13 mouse cellular contexts compared by ENCODE assay signal in genomic region chr9:55083154-55083913, GRCm38 (mm10). TPM values are rescaled to one million over a fixed set of nuclear protein-coding genes. Genes with fewer than 3 reads are reported as not detected.
A peak's percentile ranks its signal among the peaks of the same experiment; 100 is the strongest.
DNase-seq lines count a peak whose midpoint lies in the region; ATAC-seq and TF ChIP-seq lines count a peak whose summit lies in the region.
"Had no signal": no experiment of that assay in that cellular context is flagged by ENCODE, and none has a peak within 500 bp of the region (broad histone marks: within the 10 kb centered on the region; RNA-seq: fewer than 3 reads in every experiment).

No protein-coding gene starts in this region.

- no peaks in the 10 kb centered on the region for H3K9me3 ChIP-seq in embryonic facial prominence, embryonic 11.5 days (replicated peaks; ENCODE audit: control insufficient read depth, low read length)
- H3K9me3 ChIP-seq in hindbrain, embryonic 14.5 days (ENCODE audit: control insufficient read depth, low read length) = no peaks in the 10 kb centered on the region
- H3K9me3 ChIP-seq in neural tube, embryonic 11.5 days (ENCODE audit: control insufficient read depth, low read length) = no peaks in the 10 kb centered on the region
- H3K9me3 ChIP-seq: lung, embryonic 15.5 days had no signal

- WGBS in embryonic facial prominence, embryonic 11.5 days = 13% methylated on average over 7 of the region's 7 CpGs
- 13% methylated on average over 7 of the region's 7 CpGs for WGBS in hindbrain, embryonic 14.5 days
- 5% methylated on average over 7 of the region's 7 CpGs for WGBS in neural tube, embryonic 11.5 days

- no peaks in the 10 kb centered on the region for H3K27me3 ChIP-seq in embryonic facial prominence, embryonic 11.5 days (ENCODE audit: control insufficient read depth, insufficient read depth, low read length)
- H3K27me3 ChIP-seq in hindbrain, embryonic 14.5 days (ENCODE audit: control insufficient read depth, insufficient read depth, low read length) = no peaks in the 10 kb centered on the region
- no peaks in the 10 kb centered on the region for H3K27me3 ChIP-seq in neural tube, embryonic 11.5 days (ENCODE audit: control insufficient read depth, insufficient read depth, low read length)
- H3K27me3 ChIP-seq: lung, embryonic 15.5 days had no signal

- H3K4me2 ChIP-seq in embryonic facial prominence, embryonic 11.5 days (ENCODE audit: low read depth, low read length) = no peak overlapping the region
- H3K4me2 ChIP-seq in hindbrain, embryonic 14.5 days (replicated peaks) = no peak overlapping the region
- no peak overlapping the region for H3K4me2 ChIP-seq in neural tube, embryonic 11.5 days (ENCODE audit: low read depth)
- H3K4me2 ChIP-seq: lung, embryonic 15.5 days had no signal

- DNase-seq in cerebellum, adult 8-10 months = peak; percentile 83
- DNase-seq in embryonic facial prominence, embryonic 11.5 days (ENCODE audit: low spot score) = peak; percentile 29
- DNase-seq in hindbrain, embryonic 14.5 days (ENCODE audit: low spot score) = peak; percentile 79
- DNase-seq in neural tube, embryonic 11.5 days (ENCODE audit: low spot score) = peak; percentile 71
- no peak for DNase-seq in right cerebral cortex, postnatal 4 days
- DNase-seq in layer of hippocampus, adult 2 months (ENCODE audit: low spot score in 2 of 2) = no peak
- no peak for DNase-seq in layer of hippocampus, postnatal 36 days
- no peak for DNase-seq in gastrocnemius, adult 18-20 months (ENCODE audit: low spot score)
- DNase-seq: adrenal gland, adult 8-10 months; kidney, adult 11 months had no signal

- no peaks in the 10 kb centered on the region for H3K36me3 ChIP-seq in embryonic facial prominence, embryonic 11.5 days (replicated peaks; ENCODE audit: control insufficient read depth, insufficient read depth, low read depth, low read length)
- H3K36me3 ChIP-seq in hindbrain, embryonic 14.5 days (replicated peaks; ENCODE audit: control insufficient read depth, insufficient read depth) = no peaks in the 10 kb centered on the region
- H3K36me3 ChIP-seq in neural tube, embryonic 11.5 days (ENCODE audit: control insufficient read depth, insufficient read depth, low read length) = no peaks in the 10 kb centered on the region
- H3K36me3 ChIP-seq: lung, embryonic 15.5 days had no signal

- peak; percentile 86; the same call in 1 of the 2 replicates for ATAC-seq in embryonic facial prominence, embryonic 11.5 days (replicated peaks; ENCODE audit: insufficient number of reproducible peaks, low FRiP score, low TSS enrichment, low read depth)
- peak; percentile 94 for ATAC-seq in hindbrain, embryonic 14.5 days (ENCODE audit: low FRiP score)
- ATAC-seq in neural tube, embryonic 11.5 days (ENCODE audit: insufficient read depth, low FRiP score, low TSS enrichment) = peak; percentile 85

- H3K4me3 ChIP-seq in embryonic facial prominence, embryonic 11.5 days (ENCODE audit: low read depth, low read length) = no peak overlapping the region
- no peak overlapping the region for H3K4me3 ChIP-seq in hindbrain, embryonic 14.5 days (replicated peaks; ENCODE audit: low read length)
- H3K4me3 ChIP-seq in neural tube, embryonic 11.5 days (ENCODE audit: low read depth, low read length) = no peak overlapping the region
- H3K4me3 ChIP-seq in layer of hippocampus, adult 2 months = no peak overlapping the region
- H3K4me3 ChIP-seq: lung, embryonic 15.5 days; myocyte had no signal

- H3K27ac ChIP-seq in embryonic facial prominence, embryonic 11.5 days (replicated peaks; ENCODE audit: low read depth, low read length) = no peak overlapping the region
- peak overlapping the region; percentile 51 for H3K27ac ChIP-seq in hindbrain, embryonic 14.5 days
- peak overlapping the region; percentile 75 for H3K27ac ChIP-seq in neural tube, embryonic 11.5 days (ENCODE audit: low read depth, low read length)
- H3K27ac ChIP-seq in layer of hippocampus, adult 2 months = no peak overlapping the region
- H3K27ac ChIP-seq: lung, embryonic 15.5 days had no signal

- no peaks in the 10 kb centered on the region; the same call in 1 of the 2 replicates for H3K4me1 ChIP-seq in embryonic facial prominence, embryonic 11.5 days (ENCODE audit: control insufficient read depth, insufficient read depth, low read length)
- peaks cover 14% of the 10 kb centered on the region for H3K4me1 ChIP-seq in hindbrain, embryonic 14.5 days (replicated peaks; ENCODE audit: control insufficient read depth, insufficient read depth, low read length)
- peaks cover 9% of the 10 kb centered on the region for H3K4me1 ChIP-seq in neural tube, embryonic 11.5 days (ENCODE audit: control insufficient read depth, insufficient read depth, low read length)
- H3K4me1 ChIP-seq: lung, embryonic 15.5 days had no signal

- TF ChIP-seq CTCF in layer of hippocampus, adult 2 months (conservative IDR thresholded peaks at IDR 0.05) = no peak

- H3K9ac ChIP-seq in embryonic facial prominence, embryonic 11.5 days (replicated peaks; ENCODE audit: low read length) = no peak overlapping the region
- no peak overlapping the region for H3K9ac ChIP-seq in hindbrain, embryonic 14.5 days
- H3K9ac ChIP-seq in neural tube, embryonic 11.5 days (ENCODE audit: low read length) = no peak overlapping the region
- H3K9ac ChIP-seq: lung, embryonic 15.5 days had no signal

RNA-seq across cellular contexts. Expression of gene Chrnb4, which starts 34.8 kb away (rescaled TPM):
- 0.79 and 1.7 TPM in 2 replicates for polyA plus RNA-seq in embryonic facial prominence, embryonic 11.5 days (2014; fragmentation: Nextera tagmentation; extraction: Ambion mirVana)
- polyA plus RNA-seq in hindbrain, embryonic 14.5 days (2014; fragmentation: Nextera tagmentation; extraction: Ambion mirVana) = 1.4 and 1.5 TPM in 2 replicates
- polyA plus RNA-seq in neural tube, embryonic 11.5 days (2014; fragmentation: Nextera tagmentation; extraction: Ambion mirVana) = 5.4 and 6.2 TPM in 2 replicates
- total RNA-seq in layer of hippocampus, adult 2 months (2021) = under 1 TPM in 1 of 2 experiments, not detected in 1; 0.10 TPM
- total RNA-seq in layer of hippocampus, postnatal 36 days (2021) = under 1 TPM in 1 of 2 experiments, not detected in 1; 0.10 TPM
- under 1 TPM in 1 of 2 experiments, not detected in 1; 0.07 TPM for total RNA-seq in gastrocnemius, adult 18-20 months (2021)

RNA-seq across cellular contexts. Expression of gene Chrna3, which starts 57.0 kb away (rescaled TPM):
- 4.4 and 6.5 TPM in 2 replicates for polyA plus RNA-seq in embryonic facial prominence, embryonic 11.5 days (2014; fragmentation: Nextera tagmentation; extraction: Ambion mirVana)
- 21.2 and 23.4 TPM in 2 replicates for polyA plus RNA-seq in hindbrain, embryonic 14.5 days (2014; fragmentation: Nextera tagmentation; extraction: Ambion mirVana)
- 35.0 and 37.5 TPM in 2 replicates for polyA plus RNA-seq in neural tube, embryonic 11.5 days (2014; fragmentation: Nextera tagmentation; extraction: Ambion mirVana)
- total RNA-seq in layer of hippocampus, adult 2 months (2021) = under 1 TPM; 0.17 to 0.18 TPM
- under 1 TPM; 0.33 to 0.37 TPM for total RNA-seq in layer of hippocampus, postnatal 36 days (2021)
- not detected for total RNA-seq in gastrocnemius, adult 18-20 months (2021)
- total RNA-seq: heart, adult 8-10 months had no signal
- polyA plus RNA-seq: myocyte had no signal

Comparison
In these comparisons a context has a peak if more than half of its experiments do, and no peak if none do; other contexts are left out.
1. DNase-seq: peak in cerebellum, adult 8-10 months (single experiment), embryonic facial prominence, embryonic 11.5 days (single experiment), hindbrain, embryonic 14.5 days (single experiment) and neural tube, embryonic 11.5 days (single experiment); none in right cerebral cortex, postnatal 4 days (single experiment), layer of hippocampus, adult 2 months (0 of 2), layer of hippocampus, postnatal 36 days (0 of 2) and gastrocnemius, adult 18-20 months (single experiment).
2. H3K27ac ChIP-seq: peak in hindbrain, embryonic 14.5 days (single experiment) and neural tube, embryonic 11.5 days (single experiment); none in embryonic facial prominence, embryonic 11.5 days (single experiment) and layer of hippocampus, adult 2 months (single experiment).
3. Peak in every context shown above with its lines, with median percentiles within 50 percentile points of each other: ATAC-seq.